Mouse (Mus musculus) liver, postnatal 0 days (tissue): ENCODE data around the gene Asrgl1.

Experiments
- CTCF ChIP-seq: sonication (generic); IDR thresholded peaks from 2 replicates; pipeline ENCODE4 v1.5.1; 2016; ENCODE audit warnings: antibody characterized with exemption, low read depth
- EP300 ChIP-seq: IDR thresholded peaks from 2 replicates; pipeline ENCODE4 v1.6.1; 2016; ENCODE audit warnings: antibody characterized with exemption, low read depth, mild to moderate bottlenecking

- TF ChIP-seq CTCF (no peak), EP300 (no peak)
These were observed 71.6 kb downstream of the Asrgl1 start for GRCm38 (mm10) chr19:9063831-9064230.
